Mouse (Mus musculus): ENCODE measurements at regions not wholly inside any gene's neighbourhood (a gene's known extent, or its start where the extent isn't known, plus 50 kb on each side); places are given as distances from the start of the nearest gene placed in this dataset.

- H3K9ac ChIP-seq: no peak overlapping the region
- H3K27me3 ChIP-seq: no peaks in the 10 kb centered on the region
- 83% methylated on average over 5 of the region's 5 CpGs for WGBS
- no peaks in the 10 kb centered on the region for H3K9me3 ChIP-seq
- H3K4me1 ChIP-seq: peaks cover 8% of the 10 kb centered on the region; the same call in 1 of the 2 replicates
- no peak for ATAC-seq (ENCODE audit: insufficient number of reproducible peaks, insufficient read depth, low FRiP score, low TSS enrichment, low read depth)
- H3K36me3 ChIP-seq: no peaks in the 10 kb centered on the region
- no peak overlapping the region for H3K27ac ChIP-seq
- H3K4me3 ChIP-seq: no peak overlapping the region
- no peak overlapping the region for H3K4me2 ChIP-seq
Observed at GRCm38 (mm10) chr7:138680530-138680929, 165.3 kb upstream of the Ppp2r2d start.

- Histone ChIP-seq H3K27me3 (no peaks in the 10 kb centered on the region), H3K9ac (no peak overlapping the region), H3K27ac (no peak overlapping the region), H3K36me3 (no peaks in the 10 kb centered on the region), H3K9me3 (no peaks in the 10 kb centered on the region), H3K4me3 (no peak overlapping the region), H3K4me1 (peaks cover 8% of the 10 kb centered on the region; the same call in 1 of the 2 replicates), H3K4me2 (no peak overlapping the region)
- WGBS: 55% methylated on average over 2 of the region's 2 CpGs
- ATAC-seq (ENCODE audit: insufficient number of reproducible peaks, insufficient read depth, low FRiP score, low TSS enrichment, low read depth): no peak
Observed at GRCm38 (mm10) chr7:138679575-138679974, 166.3 kb upstream of the Ppp2r2d start.

- 38% methylated on average over 1 of the region's 1 CpGs for WGBS
- ATAC-seq (ENCODE audit: insufficient number of reproducible peaks, insufficient read depth, low FRiP score, low TSS enrichment, low read depth): no peak
- H3K9me3 ChIP-seq: no peaks in the 10 kb centered on the region
- no peak overlapping the region for H3K9ac ChIP-seq
- no peaks in the 10 kb centered on the region; the same call in 1 of the 2 replicates for H3K27me3 ChIP-seq
- no peaks in the 10 kb centered on the region for H3K36me3 ChIP-seq
- no peak overlapping the region for H3K4me2 ChIP-seq
- no peak overlapping the region for H3K4me3 ChIP-seq
- peaks cover 13% of the 10 kb centered on the region; the same call in 1 of the 2 replicates for H3K4me1 ChIP-seq
- no peak overlapping the region for H3K27ac ChIP-seq
Observed at GRCm38 (mm10) chr7:138672959-138673358, 172.9 kb upstream of the Ppp2r2d start.

GRCm38 (mm10) chr7:138668337-138668736 is 177.5 kb upstream of the Ppp2r2d start:
- H3K27me3 ChIP-seq: no peaks in the 10 kb centered on the region; the same call in 1 of the 2 replicates
- 23% methylated on average over 4 of the region's 4 CpGs for WGBS
- ATAC-seq (ENCODE audit: insufficient number of reproducible peaks, insufficient read depth, low FRiP score, low TSS enrichment, low read depth): no peak
- no peaks in the 10 kb centered on the region for H3K36me3 ChIP-seq
- H3K4me1 ChIP-seq: peaks cover 11% of the 10 kb centered on the region; the same call in 1 of the 2 replicates
- no peak overlapping the region for H3K4me2 ChIP-seq
- no peak overlapping the region for H3K27ac ChIP-seq
- H3K4me3 ChIP-seq: no peak overlapping the region
- H3K9ac ChIP-seq: no peak overlapping the region
- no peaks in the 10 kb centered on the region for H3K9me3 ChIP-seq

GRCm38 (mm10) chr7:138660124-138660523 is 185.8 kb upstream of the Ppp2r2d start:
- Histone ChIP-seq H3K27me3 (no peaks in the 10 kb centered on the region), H3K36me3 (no peaks in the 10 kb centered on the region), H3K4me2 (no peak overlapping the region), H3K9ac (no peak overlapping the region), H3K9me3 (no peaks in the 10 kb centered on the region), H3K4me3 (no peak overlapping the region), H3K4me1 (peaks cover 9% of the 10 kb centered on the region), H3K27ac (no peak overlapping the region)
- no peak for ATAC-seq (ENCODE audit: insufficient number of reproducible peaks, insufficient read depth, low FRiP score, low TSS enrichment, low read depth)
- 84% methylated on average over 4 of the region's 4 CpGs for WGBS

- H3K36me3 ChIP-seq: no peaks in the 10 kb centered on the region
- no peak overlapping the region for H3K27ac ChIP-seq
- H3K9me3 ChIP-seq: 0 out of 2 replicates have a peak, but pooled peaks cover under 1% of the 10 kb centered on the region
- no peak overlapping the region for H3K4me2 ChIP-seq
- H3K27me3 ChIP-seq: no peaks in the 10 kb centered on the region
- H3K4me1 ChIP-seq: peaks cover 9% of the 10 kb centered on the region
- no peak overlapping the region for H3K4me3 ChIP-seq
- 77% methylated on average over 4 of the region's 4 CpGs for WGBS
- no peak for ATAC-seq (ENCODE audit: insufficient number of reproducible peaks, insufficient read depth, low FRiP score, low TSS enrichment, low read depth)
- no peak overlapping the region for H3K9ac ChIP-seq
Observed at GRCm38 (mm10) chr7:138657521-138657920, 188.4 kb upstream of the Ppp2r2d start.

GRCm38 (mm10) chr7:138657076-138657475 is 188.8 kb upstream of the Ppp2r2d start:
- Histone ChIP-seq H3K9me3 (0 out of 2 replicates have a peak, but pooled peaks cover 5% of the 10 kb centered on the region), H3K4me3 (no peak overlapping the region), H3K4me1 (peaks cover 9% of the 10 kb centered on the region), H3K27ac (no peak overlapping the region), H3K36me3 (no peaks in the 10 kb centered on the region), H3K9ac (no peak overlapping the region), H3K4me2 (no peak overlapping the region), H3K27me3 (no peaks in the 10 kb centered on the region)
- no peak for ATAC-seq (ENCODE audit: insufficient number of reproducible peaks, insufficient read depth, low FRiP score, low TSS enrichment, low read depth)
- WGBS: 92% methylated on average over 2 of the region's 2 CpGs

GRCm38 (mm10) chr7:138655940-138656339 is 189.9 kb upstream of the Ppp2r2d start:
- no peaks in the 10 kb centered on the region for H3K27me3 ChIP-seq
- no peak overlapping the region for H3K4me2 ChIP-seq
- no peak overlapping the region for H3K4me3 ChIP-seq
- no peak overlapping the region for H3K27ac ChIP-seq
- WGBS: 48% methylated on average over 3 of the region's 3 CpGs
- H3K36me3 ChIP-seq: no peaks in the 10 kb centered on the region
- H3K9ac ChIP-seq: no peak overlapping the region
- 0 out of 2 replicates have a peak, but pooled peaks cover 7% of the 10 kb centered on the region for H3K9me3 ChIP-seq
- H3K4me1 ChIP-seq: peaks cover 9% of the 10 kb centered on the region
- no peak for ATAC-seq (ENCODE audit: insufficient number of reproducible peaks, insufficient read depth, low FRiP score, low TSS enrichment, low read depth)

GRCm38 (mm10) chr7:138650946-138651345 is 194.9 kb upstream of the Ppp2r2d start:
- H3K9me3 ChIP-seq: 0 out of 2 replicates have a peak, but pooled peaks cover 7% of the 10 kb centered on the region
- peaks cover 4% of the 10 kb centered on the region for H3K4me1 ChIP-seq
- no peak overlapping the region for H3K4me2 ChIP-seq
- H3K27me3 ChIP-seq: no peaks in the 10 kb centered on the region; the same call in 1 of the 2 replicates
- WGBS: 73% methylated on average over 5 of the region's 5 CpGs
- no peaks in the 10 kb centered on the region for H3K36me3 ChIP-seq
- H3K9ac ChIP-seq: no peak overlapping the region
- no peak overlapping the region for H3K4me3 ChIP-seq
- H3K27ac ChIP-seq: no peak overlapping the region
- no peak for ATAC-seq (ENCODE audit: insufficient number of reproducible peaks, insufficient read depth, low FRiP score, low TSS enrichment, low read depth)

- H3K9ac ChIP-seq: no peak overlapping the region
- H3K27me3 ChIP-seq: no peaks in the 10 kb centered on the region; the same call in 1 of the 2 replicates
- H3K36me3 ChIP-seq: no peaks in the 10 kb centered on the region
- WGBS: 69% methylated on average over 2 of the region's 2 CpGs
- no peak for ATAC-seq (ENCODE audit: insufficient number of reproducible peaks, insufficient read depth, low FRiP score, low TSS enrichment, low read depth)
- no peaks in the 10 kb centered on the region for H3K4me1 ChIP-seq
- no peak overlapping the region for H3K4me3 ChIP-seq
- no peak overlapping the region for H3K4me2 ChIP-seq
- H3K9me3 ChIP-seq: 0 out of 2 replicates have a peak, but pooled peaks cover 7% of the 10 kb centered on the region
- H3K27ac ChIP-seq: no peak overlapping the region
Observed at GRCm38 (mm10) chr7:138647636-138648035, 198.2 kb upstream of the Ppp2r2d start.

GRCm38 (mm10) chr7:138640492-138641165 is 205.2 kb upstream of the Ppp2r2d start:
- no peak overlapping the region for H3K9ac ChIP-seq
- ATAC-seq (ENCODE audit: insufficient number of reproducible peaks, insufficient read depth, low FRiP score, low TSS enrichment, low read depth): no peak
- H3K36me3 ChIP-seq: no peaks in the 10 kb centered on the region
- H3K4me2 ChIP-seq: no peak overlapping the region
- no peaks in the 10 kb centered on the region for H3K4me1 ChIP-seq
- no peaks in the 10 kb centered on the region for H3K9me3 ChIP-seq
- 59% methylated on average over 6 of the region's 6 CpGs for WGBS
- H3K27me3 ChIP-seq: no peaks in the 10 kb centered on the region
- H3K27ac ChIP-seq: no peak overlapping the region
- no peak overlapping the region for H3K4me3 ChIP-seq

GRCm38 (mm10) chr7:138639541-138639940 is 206.3 kb upstream of the Ppp2r2d start:
- H3K36me3 ChIP-seq: no peaks in the 10 kb centered on the region
- no peaks in the 10 kb centered on the region for H3K4me1 ChIP-seq
- no peaks in the 10 kb centered on the region for H3K27me3 ChIP-seq
- H3K9me3 ChIP-seq: no peaks in the 10 kb centered on the region
- H3K4me2 ChIP-seq: no peak overlapping the region
- no peak overlapping the region for H3K4me3 ChIP-seq
- no peak overlapping the region for H3K9ac ChIP-seq
- 85% methylated on average over 3 of the region's 3 CpGs for WGBS
- no peak for ATAC-seq (ENCODE audit: insufficient number of reproducible peaks, insufficient read depth, low FRiP score, low TSS enrichment, low read depth)
- H3K27ac ChIP-seq: no peak overlapping the region
